Mouse (Mus musculus) MEL (cell line): Measurements from ENCODE around the gene Grb7. TPM values are rescaled to one million over a fixed set of nuclear protein-coding genes. Genes with fewer than 3 reads are reported as not detected.

Experiments used
- DNase-seq: peaks from one replicate; pipeline ENCODE4 v3.0.0; 2011; ENCODE audit warnings: low read depth, low spot score
- H3K27ac ChIP-seq: 2 replicates; pipeline ENCODE4 v1.5.1; 2012; ENCODE audit warnings: low read depth, mild to moderate bottlenecking, control low read depth, low read length, moderate library complexity; ENCODE audit not compliant: control insufficient read depth
- H3K27me3 ChIP-seq, 2 experiments: fragments of 150-350 bp in 1 of 2; sonication (generic) in 1 of 2; 2 replicates each; pipeline ENCODE4 v1.6.1; 2012; ENCODE audit warnings: low read length in 2 of 2, mild to moderate bottlenecking in 2 of 2, improper control_type of control experiment in 1 of 2, moderate library complexity in 1 of 2; ENCODE audit not compliant: insufficient read depth in 2 of 2, control insufficient read depth in 1 of 2
- H3K36me3 ChIP-seq, 2 experiments: 2 replicates each; pipeline ENCODE4 v1.6.1; 2012 to 2014; ENCODE audit warnings: low read length in 2 of 2, improper control_type of control experiment in 1 of 2, inconsistent platforms in 1 of 2, mild to moderate bottlenecking in 1 of 2; ENCODE audit not compliant: insufficient read depth in 2 of 2, control insufficient read depth in 1 of 2
- H3K4me1 ChIP-seq, 2 experiments: fragments of 150-350 bp in 1 of 2; sonication (generic) in 1 of 2; 2 replicates each; pipeline ENCODE4 v1.6.1; 2012; ENCODE audit warnings: low read length in 2 of 2, improper control_type of control experiment in 1 of 2, mild to moderate bottlenecking in 1 of 2; ENCODE audit not compliant: insufficient read depth in 2 of 2, control insufficient read depth in 1 of 2
- H3K4me3 ChIP-seq, 2 experiments: fragments of 150-350 bp in 1 of 2; sonication (generic) in 1 of 2; 2 replicates each; pipeline ENCODE4 v1.5.1; 2012; ENCODE audit warnings: low read depth in 2 of 2, low read length in 2 of 2, mild to moderate bottlenecking in 2 of 2, moderate library complexity in 2 of 2, control low read depth in 1 of 2, improper control_type of control experiment in 1 of 2; ENCODE audit not compliant: control insufficient read depth in 1 of 2, insufficient read depth in 1 of 2
- H3K79me2 ChIP-seq: 2 replicates; pipeline ENCODE4 v1.6.1; 2012; ENCODE audit warnings: mild to moderate bottlenecking, low read length, moderate library complexity; ENCODE audit not compliant: control insufficient read depth, poor library complexity, insufficient read depth
- H3K9ac ChIP-seq: 2 replicates; pipeline ENCODE4 v1.6.1; 2012; ENCODE audit warnings: low read depth, mild to moderate bottlenecking, control low read depth, low read length, moderate library complexity; ENCODE audit not compliant: control insufficient read depth, poor library complexity, severe bottlenecking
- H3K9me3 ChIP-seq: fragments of 150-350 bp; sonication (generic); replicated peaks from 2 replicates; pipeline ENCODE4 v1.6.1; 2012; ENCODE audit warnings: mild to moderate bottlenecking, low read length, improper control_type of control experiment, moderate library complexity; ENCODE audit not compliant: insufficient read depth
- CHD1 ChIP-seq: IDR thresholded peaks from 2 replicates; pipeline ENCODE4 v1.6.1; 2012; ENCODE audit warnings: low read depth, mild to moderate bottlenecking, inconsistent platforms, low read length, improper control_type of control experiment
- CHD2 ChIP-seq: IDR thresholded peaks from 2 replicates; pipeline ENCODE4 v1.6.1; 2011; ENCODE audit warnings: low read length, improper control_type of control experiment
- CTCF ChIP-seq, 3 experiments: IDR thresholded peaks in 2 of 3; conservative IDR thresholded peaks in 1 of 3; 2 replicates each; pipeline ENCODE4 v1.5.1; 2011 to 2012; ENCODE audit warnings: low read length in 3 of 3, low read depth in 2 of 3, mild to moderate bottlenecking in 2 of 3, improper control_type of control experiment in 1 of 3, inconsistent platforms in 1 of 3, mixed read lengths in 1 of 3, moderate library complexity in 1 of 3; ENCODE audit not compliant: control insufficient read depth in 1 of 3, insufficient read depth in 1 of 3, poor library complexity in 1 of 3, severe bottlenecking in 1 of 3
- ELF1 ChIP-seq: IDR thresholded peaks from 2 replicates; pipeline ENCODE4 v1.6.1; 2014; ENCODE audit warnings: low read depth, mild to moderate bottlenecking, inconsistent platforms, low read length, improper control_type of control experiment, moderate library complexity
- EP300 ChIP-seq, 2 experiments: IDR thresholded peaks; 2 replicates each; pipeline ENCODE4 v1.6.1; 2011; ENCODE audit warnings: improper control_type of control experiment in 2 of 2, low read length in 2 of 2, low read depth in 1 of 2, mild to moderate bottlenecking in 1 of 2
- ETS1 ChIP-seq: IDR thresholded peaks from 2 replicates; pipeline ENCODE4 v1.6.1; 2012; ENCODE audit warnings: low read depth, mild to moderate bottlenecking, inconsistent platforms, low read length, improper control_type of control experiment, moderate library complexity
- GABPA ChIP-seq: IDR thresholded peaks from 2 replicates; pipeline ENCODE4 v1.6.1; 2012; ENCODE audit warnings: low read depth, mild to moderate bottlenecking, inconsistent platforms, low read length, improper control_type of control experiment, moderate library complexity
- GATA1 ChIP-seq: IDR thresholded peaks from 2 replicates; pipeline ENCODE4 v1.6.1; 2011; ENCODE audit warnings: low read depth, low read length, improper control_type of control experiment
- KAT2A ChIP-seq: conservative IDR thresholded peaks from 2 replicates; pipeline ENCODE4 v1.6.1; 2012; ENCODE audit warnings: low read depth, low read length, improper control_type of control experiment, inconsistent platforms
- MAX ChIP-seq: IDR thresholded peaks from 2 replicates; pipeline ENCODE4 v1.6.1; 2011; ENCODE audit warnings: low read length, improper control_type of control experiment
- MAZ ChIP-seq: IDR thresholded peaks from 2 replicates; pipeline ENCODE4 v1.6.1; 2012; ENCODE audit warnings: low read depth, mild to moderate bottlenecking, inconsistent platforms, low read length, improper control_type of control experiment
- MEF2A ChIP-seq: IDR thresholded peaks from 2 replicates; pipeline ENCODE4 v1.6.1; 2014; ENCODE audit warnings: low read depth, mild to moderate bottlenecking, inconsistent platforms, low read length, improper control_type of control experiment; ENCODE audit not compliant: poor library complexity, insufficient replicate concordance, severe bottlenecking; ENCODE audit errors: extremely low read depth
- MXI1 ChIP-seq: IDR thresholded peaks from 2 replicates; pipeline ENCODE4 v1.6.1; 2011; ENCODE audit warnings: mild to moderate bottlenecking, low read depth, low read length, improper control_type of control experiment
- MYC ChIP-seq: IDR thresholded peaks from 2 replicates; pipeline ENCODE4 v1.6.1; 2011; ENCODE audit warnings: low read depth, mild to moderate bottlenecking, low read length, improper control_type of control experiment, moderate library complexity
- NELFE ChIP-seq: IDR thresholded peaks from 2 replicates; pipeline ENCODE4 v1.6.1; 2011; ENCODE audit warnings: low read depth, low read length, improper control_type of control experiment
- NRF1 ChIP-seq: IDR thresholded peaks from 2 replicates; pipeline ENCODE4 v1.6.1; 2014; ENCODE audit warnings: low read depth, mild to moderate bottlenecking, inconsistent platforms, low read length, improper control_type of control experiment, moderate library complexity; ENCODE audit not compliant: poor library complexity, insufficient read depth, severe bottlenecking
- POLR2AphosphoS2 ChIP-seq: IDR thresholded peaks from 2 replicates; pipeline ENCODE4 v1.6.1; 2011; ENCODE audit warnings: low read length, improper control_type of control experiment
- POLR2AphosphoS5 ChIP-seq: IDR thresholded peaks from 2 replicates; pipeline ENCODE4 v1.6.1; 2012; ENCODE audit warnings: low read depth, borderline replicate concordance, mild to moderate bottlenecking, inconsistent platforms, low read length, moderate library complexity, mixed read lengths
- RAD21 ChIP-seq: IDR thresholded peaks from 2 replicates; pipeline ENCODE4 v1.6.1; 2011; ENCODE audit warnings: mild to moderate bottlenecking, low read depth, low read length, improper control_type of control experiment
- RCOR1 ChIP-seq: IDR thresholded peaks from 2 replicates; pipeline ENCODE4 v1.6.1; 2012; ENCODE audit warnings: low read depth, mild to moderate bottlenecking, inconsistent platforms, low read length, improper control_type of control experiment
- SIN3A ChIP-seq: IDR thresholded peaks from 2 replicates; pipeline ENCODE4 v1.6.1; 2012; ENCODE audit warnings: low read length, improper control_type of control experiment, inconsistent platforms
- SMC3 ChIP-seq: IDR thresholded peaks from 2 replicates; pipeline ENCODE4 v1.6.1; 2011; ENCODE audit warnings: low read depth, low read length, improper control_type of control experiment
- UBTF ChIP-seq: IDR thresholded peaks from 2 replicates; pipeline ENCODE4 v1.6.1; 2012; ENCODE audit warnings: low read depth, mild to moderate bottlenecking, inconsistent platforms, low read length, improper control_type of control experiment, moderate library complexity, borderline replicate concordance; ENCODE audit not compliant: insufficient read depth
- USF1 ChIP-seq: IDR thresholded peaks from 2 replicates; pipeline ENCODE4 v1.6.1; 2014; ENCODE audit warnings: low read depth, mild to moderate bottlenecking, inconsistent platforms, low read length, improper control_type of control experiment, moderate library complexity
- ZMIZ1 ChIP-seq: IDR thresholded peaks from 2 replicates; pipeline ENCODE4 v1.6.1; 2012; ENCODE audit warnings: low read depth, mild to moderate bottlenecking, inconsistent platforms, low read length, improper control_type of control experiment, moderate library complexity
- ZNF384 ChIP-seq: IDR thresholded peaks from 2 replicates; pipeline ENCODE4 v1.6.1; 2012; ENCODE audit warnings: low read depth, mild to moderate bottlenecking, inconsistent platforms, low read length, improper control_type of control experiment
- polyA plus RNA-seq, 2 experiments: library from polyadenylated mRNA; stranded (reverse) in 1 of 2; unstranded in 1 of 2; fragments of >175 nt in 1 of 2; fragments of >200 nt in 1 of 2; gene quantifications; 2 replicates each; pipeline versions ENCODE4 v1.2.1 to v1.2.4; 2012; ENCODE audit warnings: low replicate concordance in 2 of 2, low read depth in 1 of 2; ENCODE audit not compliant: insufficient read length in 2 of 2, insufficient read depth in 1 of 2, missing spikeins in 1 of 2
- total RNA-seq: library from RNA; depleted of rRNA; stranded (reverse); fragments of 300-350 nt; gene quantifications from 2 replicates; pipeline ENCODE4 v1.2.3, GENCODE M21; 2012

The Grb7 gene
- total and polyA plus RNA-seq, 3 experiments = 0.21 TPM; not detected in 2

- H3K9ac ChIP-seq = no peak overlapping the region
- no peak overlapping the region for H3K27ac ChIP-seq
- no peak overlapping the region for H3K4me3 ChIP-seq
- no peaks in the 10 kb centered on the region for H3K4me1 ChIP-seq
- no peaks in the 10 kb centered on the region for H3K9me3 ChIP-seq
- no peaks in the 10 kb centered on the region for H3K36me3 ChIP-seq
- no peak for DNase-seq
- H3K27me3 ChIP-seq = peaks cover 0 to 6% of the 10 kb centered on the region in 2 experiments
- no peak for TF ChIP-seq CHD2
- no peak for TF ChIP-seq UBTF
- TF ChIP-seq MAZ = no peak
- TF ChIP-seq KAT2A = no peak
- no peak for TF ChIP-seq ZNF384
- TF ChIP-seq ETS1 = no peak
- no peak for TF ChIP-seq NRF1
- TF ChIP-seq RCOR1 = no peak
- no peak for TF ChIP-seq MAX
- no peak for TF ChIP-seq POLR2AphosphoS5
- no peak for TF ChIP-seq GATA1
- TF ChIP-seq EP300 (IDR thresholded peaks at IDR 0.05; ENCODE audit: low read depth in 1 of 2, low read length in 2 of 2) = no peak
- TF ChIP-seq POLR2AphosphoS2 = no peak
- TF ChIP-seq SMC3 = no peak
- TF ChIP-seq CHD1 = no peak
- no peak for TF ChIP-seq MEF2A
- TF ChIP-seq RAD21 = no peak
- TF ChIP-seq ZMIZ1 = no peak
- TF ChIP-seq GABPA = no peak
- TF ChIP-seq CTCF (IDR thresholded peaks at IDR 0.05 in 2 of 3, conservative IDR thresholded peaks at IDR 0.05 in 1 of 3; ENCODE audit: control insufficient read depth in 1 of 3, insufficient read depth in 1 of 3, low read depth in 2 of 3, low read length in 3 of 3, poor library complexity in 1 of 3, severe bottlenecking in 1 of 3) = no peak
- no peaks in the 10 kb centered on the region for H3K79me2 ChIP-seq
Measured at GRCm38 (mm10) chr11:98445238-98445637, 956 bp upstream of the Grb7 start.

GRCm38 (mm10) chr11:98445679-98446078 is 515 bp upstream of the Grb7 start:
- peaks cover 0 to 6% of the 10 kb centered on the region in 2 experiments for H3K27me3 ChIP-seq
- H3K9ac ChIP-seq = no peak overlapping the region
- TF ChIP-seq POLR2AphosphoS5 = no peak
- TF ChIP-seq CHD1 = no peak
- TF ChIP-seq SIN3A = no peak
- TF ChIP-seq MXI1 = no peak
- TF ChIP-seq KAT2A = no peak
- TF ChIP-seq NELFE = no peak
- no peak for TF ChIP-seq RCOR1
- TF ChIP-seq USF1 = no peak
- TF ChIP-seq UBTF = no peak
- no peak for TF ChIP-seq RAD21
- no peak for TF ChIP-seq MYC
- TF ChIP-seq ZMIZ1 = no peak
- no peak for TF ChIP-seq GATA1
- TF ChIP-seq ELF1 = no peak
- TF ChIP-seq SMC3 = no peak

More at GRCm38 (mm10) chr11:98445679-98446078, 515 bp upstream of the Grb7 start:
- no peak for DNase-seq
- H3K4me3 ChIP-seq = no peak overlapping the region
- no peaks in the 10 kb centered on the region for H3K4me1 ChIP-seq
- no peaks in the 10 kb centered on the region for H3K79me2 ChIP-seq
- H3K36me3 ChIP-seq = no peaks in the 10 kb centered on the region
- H3K9me3 ChIP-seq = no peaks in the 10 kb centered on the region
- H3K27ac ChIP-seq = no peak overlapping the region
